Mouse (Mus musculus) G1E (cell line): ENCODE measurements around the gene Psmd7.

ENCODE experiments used
- CTCF ChIP-seq: IDR thresholded peaks from 2 replicates; pipeline ENCODE4 v1.5.1; 2012; ENCODE audit warnings: low read depth, low read length, inconsistent platforms, mixed read lengths
- GATA1 ChIP-seq: IDR thresholded peaks from 2 replicates; pipeline ENCODE4 v1.6.1; 2012; ENCODE audit warnings: borderline replicate concordance, low read length, inconsistent platforms, mixed read lengths

GRCm38 (mm10) chr8:107541369-107541768, 46.9 kb downstream of the Psmd7 start:
- TF ChIP-seq CTCF = no peak
- no peak for TF ChIP-seq GATA1
